Mouse (Mus musculus) hindbrain, embryonic 14.5 days (tissue): ENCODE results near the gene Il15ra. TPM values are rescaled to one million over a fixed set of nuclear protein-coding genes. Genes with fewer than 3 reads are reported as not detected.

ENCODE experiments used
- ATAC-seq: fragments of 200-750 bp; cut with Nextera tagmentation; 2 replicates; pipeline ENCODE4 v1.8.0; 2017; ENCODE audit warnings: moderate number of reproducible peaks, mild to moderate bottlenecking, moderate TSS enrichment, moderate library complexity; ENCODE audit not compliant: low FRiP score
- DNase-seq: peaks from one replicate; pipeline ENCODE4 v3.0.0-alpha.2; 2015; ENCODE audit warnings: low spot score
- H3K27ac ChIP-seq: fragments of 300-500 bp; sonication (generic); 2 replicates; pipeline ENCODE4 v1.5.1; 2014; ENCODE audit warnings: mild to moderate bottlenecking, moderate library complexity
- H3K27me3 ChIP-seq: fragments of 300-500 bp; sonication (generic); 2 replicates; pipeline ENCODE4 v1.6.1; 2014; ENCODE audit warnings: mild to moderate bottlenecking, low read length, mixed read lengths; ENCODE audit not compliant: control insufficient read depth, insufficient read depth
- H3K36me3 ChIP-seq: fragments of 300-500 bp; sonication (generic); replicated peaks from 2 replicates; pipeline ENCODE4 v1.6.1; 2014; ENCODE audit not compliant: control insufficient read depth, insufficient read depth
- H3K4me1 ChIP-seq: fragments of 300-500 bp; sonication (generic); replicated peaks from 2 replicates; pipeline ENCODE4 v1.6.1; 2014; ENCODE audit warnings: antibody characterized with exemption, low read length, mixed read lengths; ENCODE audit not compliant: control insufficient read depth, insufficient read depth
- H3K4me2 ChIP-seq: fragments of 300-500 bp; sonication (generic); replicated peaks from 2 replicates; pipeline ENCODE4 v1.6.1; 2014; ENCODE audit warnings: mild to moderate bottlenecking, moderate library complexity
- H3K4me3 ChIP-seq: fragments of 300-500 bp; sonication (generic); replicated peaks from 2 replicates; pipeline ENCODE4 v1.5.1; 2014; ENCODE audit warnings: mild to moderate bottlenecking, low read length
- H3K9ac ChIP-seq: fragments of 300-500 bp; sonication (generic); 2 replicates; pipeline ENCODE4 v1.6.1; 2014
- H3K9me3 ChIP-seq: fragments of 300-500 bp; sonication (generic); 2 replicates; pipeline ENCODE4 v1.6.1; 2016; ENCODE audit warnings: low read length; ENCODE audit not compliant: control insufficient read depth
- WGBS: fragments of 180-500 bp; shearing (Covaris S2); extraction: QIAGEN DNeasy Blood & Tissue Kit; methylation state at CpG from one replicate; pipeline ENCODE4 v1.1.7; 2014; 5-methylcytosine and 5-hydroxymethylcytosine counted together
- polyA plus RNA-seq: library from polyadenylated mRNA; unstranded; fragments of >200 nt; fragmentation: Nextera tagmentation; extraction: Ambion mirVana; gene quantifications from 2 replicates; pipeline ENCODE4 v1.2.1, GENCODE M21; 2014

Gene Il15ra
- polyA plus RNA-seq, 1 experiment from 2014 or later = 1.4 TPM

DNA sequence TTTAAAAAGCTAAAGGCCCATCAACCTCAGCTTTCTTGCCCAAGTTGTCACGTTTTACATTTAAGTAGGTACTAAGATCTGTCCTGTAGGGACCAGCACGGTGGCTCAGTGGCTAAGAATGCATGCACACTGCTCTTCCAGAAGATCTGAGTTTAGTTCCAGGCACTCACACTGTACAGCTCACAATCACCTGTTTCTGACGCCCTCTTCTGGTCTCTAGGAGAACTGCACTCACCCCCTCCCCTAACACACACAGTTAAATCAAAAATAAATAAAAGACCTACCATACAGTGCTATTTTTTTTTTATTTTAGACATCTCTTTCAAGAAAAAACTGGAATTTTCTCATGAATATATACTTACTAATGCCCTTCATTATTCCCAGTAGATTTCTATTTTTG lies 32.9 kb upstream of the Il15ra start:
- DNase-seq (no peak), ATAC-seq (no peak)
- Histone ChIP-seq H3K4me3 (no peak overlapping the region), H3K27me3 (no peaks in the 10 kb centered on the region), H3K4me2 (no peak overlapping the region), H3K9ac (no peak overlapping the region), H3K27ac (no peak overlapping the region), H3K36me3 (no peaks in the 10 kb centered on the region), H3K4me1 (no peaks in the 10 kb centered on the region), H3K9me3 (no peaks in the 10 kb centered on the region)
- WGBS = 25% methylated on average over 3 of the region's 3 CpGs

DNA sequence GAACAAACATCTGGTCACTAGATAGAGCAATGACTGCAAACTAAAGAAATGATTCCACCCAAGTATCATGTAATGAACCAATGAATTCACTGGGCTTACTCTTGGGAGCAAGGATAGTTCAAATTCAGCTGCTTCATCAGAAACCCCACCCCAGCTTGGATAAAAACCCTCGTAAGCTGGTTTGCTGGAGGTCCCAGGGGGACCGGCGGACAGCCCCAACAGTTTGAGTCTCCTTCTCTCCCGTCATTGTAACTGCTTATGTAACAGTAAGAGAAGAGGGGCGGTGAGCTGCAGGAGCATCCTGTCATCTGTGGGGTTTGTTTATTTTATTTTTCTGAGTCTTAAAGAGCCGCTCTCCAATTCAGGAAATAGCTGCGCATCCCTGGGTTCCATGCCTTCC lies 25.5 kb upstream of the Il15ra start:
- H3K4me3 ChIP-seq = no peak overlapping the region
- H3K4me2 ChIP-seq = no peak overlapping the region
- H3K9ac ChIP-seq = no peak overlapping the region
- no peaks in the 10 kb centered on the region for H3K27me3 ChIP-seq
- ATAC-seq = no peak
- no peaks in the 10 kb centered on the region for H3K9me3 ChIP-seq
- H3K4me1 ChIP-seq = no peaks in the 10 kb centered on the region
- DNase-seq = no peak
- no peak overlapping the region for H3K27ac ChIP-seq
- 85% methylated on average over 7 of the region's 7 CpGs for whole genome bisulfite sequencing
- H3K36me3 ChIP-seq = no peaks in the 10 kb centered on the region

DNA sequence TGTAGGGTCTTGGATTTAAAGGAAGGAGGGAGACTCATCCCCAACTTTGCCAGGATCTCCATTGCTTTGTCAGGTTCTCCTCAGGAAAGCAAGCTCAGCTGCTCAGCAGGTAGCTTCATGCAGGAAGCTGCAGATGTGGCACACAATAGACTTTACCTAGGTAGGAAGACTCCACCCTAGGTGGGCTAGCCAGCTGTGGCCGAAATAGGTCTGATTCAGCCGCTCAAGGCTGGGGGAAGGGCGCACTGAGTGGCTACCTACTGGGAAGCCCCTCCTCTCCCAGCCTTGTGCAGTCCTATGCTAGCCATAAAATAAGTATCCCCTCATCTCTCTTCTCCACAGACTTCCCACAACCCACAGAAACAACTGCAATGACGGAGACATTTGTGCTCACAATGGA lies 22.4 kb upstream of the Il15ra start:
- no peaks in the 10 kb centered on the region for H3K27me3 ChIP-seq
- H3K4me3 ChIP-seq = no peak overlapping the region
- H3K9ac ChIP-seq = no peak overlapping the region
- WGBS = 73% methylated on average over 4 of the region's 4 CpGs
- H3K36me3 ChIP-seq = no peaks in the 10 kb centered on the region
- H3K27ac ChIP-seq = no peak overlapping the region
- no peaks in the 10 kb centered on the region for H3K9me3 ChIP-seq
- DNase-seq (no peak), ATAC-seq (no peak)
- no peak overlapping the region for H3K4me2 ChIP-seq
- no peaks in the 10 kb centered on the region for H3K4me1 ChIP-seq

DNA sequence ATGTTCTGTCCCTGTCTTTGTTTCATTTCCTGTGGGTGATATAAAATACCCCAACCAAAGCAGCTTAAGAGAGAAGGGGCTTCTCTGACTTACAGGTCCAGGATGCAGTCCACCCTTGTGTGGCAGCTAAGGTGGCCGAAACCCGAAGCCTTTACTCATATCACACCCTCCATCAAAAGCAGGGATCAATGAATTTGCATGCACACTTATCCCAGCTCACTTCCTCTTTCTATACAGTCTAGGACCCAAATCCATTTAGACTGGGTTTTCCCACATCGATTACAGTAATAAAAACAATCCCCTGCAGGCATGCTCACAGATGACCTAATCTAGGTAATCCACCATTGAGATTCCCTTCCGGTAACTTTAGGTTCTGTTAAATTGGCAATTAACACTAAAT lies 18.6 kb upstream of the Il15ra start:
- 91% methylated on average over 4 of the region's 4 CpGs for WGBS
- H3K9ac ChIP-seq = no peak overlapping the region

DNA sequence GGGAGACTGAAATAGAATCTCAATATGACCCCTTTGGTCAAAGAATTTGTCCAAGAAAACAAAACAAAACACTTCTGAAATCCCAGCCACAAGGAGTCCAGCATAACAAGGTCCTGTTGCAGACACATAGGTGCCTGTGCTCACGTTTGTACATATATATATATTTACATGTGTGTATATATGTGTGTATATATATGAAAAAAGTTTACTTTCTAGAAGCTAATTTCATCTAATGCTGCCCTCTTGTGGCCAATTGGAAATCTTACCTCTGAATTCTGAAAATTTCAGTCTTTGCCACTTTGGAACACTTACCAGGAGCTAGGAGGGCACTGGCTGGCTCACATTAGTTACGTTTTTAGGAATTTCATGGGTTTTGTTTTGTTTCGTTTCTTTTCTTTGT lies 17.7 kb upstream of the Il15ra start:
- 35% methylated on average over 3 of the region's 3 CpGs for WGBS
- no peak overlapping the region for H3K27ac ChIP-seq
- no peak overlapping the region for H3K4me2 ChIP-seq
- H3K4me1 ChIP-seq = no peaks in the 10 kb centered on the region
- no peaks in the 10 kb centered on the region for H3K27me3 ChIP-seq
- ATAC-seq (no peak), DNase-seq (peak; percentile 72)
- no peak overlapping the region for H3K4me3 ChIP-seq
- no peak overlapping the region for H3K9ac ChIP-seq
- no peaks in the 10 kb centered on the region for H3K36me3 ChIP-seq
- H3K9me3 ChIP-seq = no peaks in the 10 kb centered on the region

More for the DNA sequence above, 18.6 kb upstream of the Il15ra start:
- no peaks in the 10 kb centered on the region for H3K4me1 ChIP-seq
- H3K27ac ChIP-seq = no peak overlapping the region
- no peak for DNase-seq
- ATAC-seq = no peak
- H3K27me3 ChIP-seq = no peaks in the 10 kb centered on the region
- no peak overlapping the region for H3K4me2 ChIP-seq
- no peaks in the 10 kb centered on the region for H3K9me3 ChIP-seq
- no peaks in the 10 kb centered on the region for H3K36me3 ChIP-seq
- no peak overlapping the region for H3K4me3 ChIP-seq

DNA sequence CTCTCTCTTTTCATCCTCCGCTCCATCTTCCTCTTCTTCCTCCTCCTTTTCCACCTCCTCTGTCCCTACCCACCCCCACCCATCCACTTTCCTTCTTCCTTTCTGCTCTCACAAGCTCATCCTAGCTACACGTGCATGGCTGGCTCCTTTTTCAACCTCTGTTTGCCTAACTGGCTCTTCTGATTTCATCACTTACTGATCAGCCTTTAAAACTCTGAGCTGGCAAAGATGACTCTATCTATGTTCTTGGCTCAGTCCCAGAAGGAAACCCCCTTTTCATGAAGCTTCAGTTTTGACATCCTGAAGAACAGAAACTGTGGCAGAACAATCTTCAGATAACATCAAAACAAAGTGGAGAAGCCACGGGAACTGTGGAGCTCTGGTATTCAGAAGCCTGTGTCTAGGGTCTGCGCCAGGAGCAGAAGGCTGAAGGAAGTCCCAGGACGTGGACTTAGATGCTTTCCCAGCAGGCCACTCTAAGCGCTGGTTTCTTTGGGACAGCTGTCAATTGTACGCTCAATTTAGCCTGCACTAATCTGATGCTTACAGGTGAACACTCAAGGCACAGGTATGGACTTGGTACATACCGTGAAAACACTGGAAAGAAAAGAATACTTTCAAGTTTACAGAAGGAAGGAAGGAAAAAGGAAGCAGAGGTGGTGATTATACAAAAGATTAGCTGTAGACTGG lies 14.7 kb upstream of the Il15ra start:
- Histone ChIP-seq H3K27ac (no peak overlapping the region), H3K9ac (no peak overlapping the region), H3K36me3 (no peaks in the 10 kb centered on the region), H3K4me1 (no peaks in the 10 kb centered on the region), H3K27me3 (no peaks in the 10 kb centered on the region), H3K4me2 (no peak overlapping the region), H3K4me3 (no peak overlapping the region), H3K9me3 (no peaks in the 10 kb centered on the region)
- no peak for ATAC-seq
- 75% methylated on average over 8 of the region's 8 CpGs for WGBS
- no peak for DNase-seq

DNA sequence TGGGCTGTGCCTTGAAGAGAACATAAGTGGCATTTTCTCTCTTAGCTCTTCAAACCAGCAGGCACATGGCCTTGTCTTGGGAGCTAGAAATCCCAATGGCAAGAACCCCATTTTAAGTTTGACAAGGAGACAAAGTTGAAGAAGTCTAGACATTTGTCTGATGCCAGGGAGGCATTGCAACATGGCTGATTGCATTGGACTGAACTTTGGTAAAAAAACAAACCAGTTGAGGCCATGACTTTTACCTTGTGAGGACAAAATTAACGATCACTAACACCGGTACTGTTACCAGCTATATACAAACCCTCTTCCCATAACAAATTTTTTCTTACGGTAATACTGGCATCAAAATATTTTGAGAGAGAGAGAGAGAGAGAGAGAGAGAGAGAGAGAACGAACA lies 11.7 kb upstream of the Il15ra start:
- H3K9me3 ChIP-seq = no peaks in the 10 kb centered on the region
- WGBS = 97% methylated on average over 4 of the region's 4 CpGs
- no peaks in the 10 kb centered on the region for H3K27me3 ChIP-seq
- H3K36me3 ChIP-seq = no peaks in the 10 kb centered on the region
- DNase-seq = no peak
- H3K4me2 ChIP-seq = no peak overlapping the region
- H3K4me3 ChIP-seq = no peak overlapping the region
- ATAC-seq = no peak
- H3K27ac ChIP-seq = no peak overlapping the region
- H3K9ac ChIP-seq = no peak overlapping the region
- H3K4me1 ChIP-seq = no peaks in the 10 kb centered on the region

DNA sequence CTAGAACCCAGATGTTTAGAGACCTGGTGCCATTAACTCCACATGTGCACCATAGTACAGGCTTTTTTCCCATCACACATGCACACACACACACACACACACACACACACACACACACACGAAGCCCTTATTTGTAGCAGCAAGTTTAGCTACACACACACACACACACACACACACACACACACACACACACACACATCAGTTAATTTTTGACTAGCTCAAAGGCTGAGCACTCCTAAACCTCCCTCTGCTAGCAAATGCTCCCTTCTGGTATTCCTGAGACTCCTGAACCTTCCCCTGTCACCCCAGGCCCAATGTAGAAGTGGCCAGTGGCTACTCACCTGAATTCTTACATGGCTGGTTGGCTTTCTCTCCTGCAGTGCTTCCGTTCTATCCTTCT lies 11.0 kb upstream of the Il15ra start:
- Histone ChIP-seq H3K27me3 (no peaks in the 10 kb centered on the region), H3K4me1 (no peaks in the 10 kb centered on the region), H3K36me3 (no peaks in the 10 kb centered on the region), H3K27ac (no peak overlapping the region), H3K9ac (no peak overlapping the region), H3K9me3 (no peaks in the 10 kb centered on the region), H3K4me3 (no peak overlapping the region), H3K4me2 (no peak overlapping the region)
- DNase-seq (no peak), ATAC-seq (no peak)
- 71% methylated on average over 2 of the region's 2 CpGs for WGBS

DNA sequence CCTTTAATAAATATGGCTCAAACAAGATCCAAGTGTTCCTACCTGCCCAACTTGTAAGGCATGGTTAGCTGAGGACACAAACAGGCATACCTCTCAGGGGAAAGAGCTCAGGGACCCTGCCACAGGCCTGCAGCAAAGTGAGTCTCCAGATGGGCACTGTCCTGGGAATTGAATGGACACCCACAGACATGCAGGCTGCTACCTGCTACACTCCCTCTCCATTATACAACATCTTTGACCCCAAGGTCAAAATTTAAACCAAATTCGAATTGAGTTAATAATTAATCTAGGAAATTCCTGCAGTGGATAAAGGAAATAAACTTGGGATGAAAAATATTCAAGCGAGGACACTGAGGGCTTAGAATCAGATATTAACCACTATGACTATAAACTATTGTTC lies 9.2 kb upstream of the Il15ra start:
- ATAC-seq (no peak), DNase-seq (no peak)
- WGBS = 66% methylated on average over 2 of the region's 2 CpGs
- no peak overlapping the region for H3K27ac ChIP-seq
- H3K9me3 ChIP-seq = no peaks in the 10 kb centered on the region
- no peak overlapping the region for H3K9ac ChIP-seq
- no peaks in the 10 kb centered on the region for H3K4me1 ChIP-seq
- no peaks in the 10 kb centered on the region for H3K27me3 ChIP-seq
- H3K4me2 ChIP-seq = no peak overlapping the region
- no peak overlapping the region for H3K4me3 ChIP-seq
- H3K36me3 ChIP-seq = no peaks in the 10 kb centered on the region

DNA sequence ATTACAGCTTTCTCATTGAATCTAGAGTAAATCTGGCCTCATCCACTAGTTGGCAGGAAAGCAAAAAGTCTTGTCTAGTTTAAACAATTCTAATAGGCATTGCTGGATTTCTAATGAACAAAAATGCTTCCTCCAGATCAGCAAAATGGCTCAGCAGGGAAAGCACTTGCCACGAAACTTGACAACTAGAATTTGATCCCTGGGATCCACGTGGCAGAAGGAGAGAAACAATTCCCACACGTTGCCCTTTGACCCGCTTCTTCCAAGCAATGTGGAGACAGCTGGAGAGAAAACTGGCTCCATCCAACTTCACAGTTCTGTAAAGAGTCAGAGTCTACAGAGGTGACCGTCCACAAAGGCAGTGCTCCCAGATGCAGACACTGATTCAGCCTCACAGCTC lies 6.1 kb upstream of the Il15ra start:
- Histone ChIP-seq H3K27ac (no peak overlapping the region), H3K4me1 (no peaks in the 10 kb centered on the region), H3K4me2 (no peak overlapping the region), H3K9ac (no peak overlapping the region), H3K9me3 (no peaks in the 10 kb centered on the region), H3K36me3 (no peaks in the 10 kb centered on the region), H3K4me3 (no peak overlapping the region), H3K27me3 (peaks cover under 1% of the 10 kb centered on the region; the same call in 1 of the 2 replicates)
- 67% methylated on average over 5 of the region's 5 CpGs for WGBS
- no peak for DNase-seq
- ATAC-seq = no peak
